Mouse (Mus musculus) erythroid progenitor cell, adult 5-6 weeks (primary cell): ENCODE measurements around the gene Dll3. TPM values are rescaled to one million over a fixed set of nuclear protein-coding genes. Genes with fewer than 3 reads are reported as not detected.

Experiments used
- ATAC-seq: replicated peaks from 2 replicates; pipeline ENCODE4 v1.8.0; 2016; ENCODE audit warnings: moderate number of reproducible peaks, mild to moderate bottlenecking, moderate TSS enrichment, inconsistent platforms; ENCODE audit not compliant: poor library complexity, low FRiP score, severe bottlenecking
- total RNA-seq, 2 experiments: library from RNA; stranded (forward) in 1 of 2; stranded (reverse) in 1 of 2; fragments of 150-400 nt in 1 of 2; fragments of 186-747, 209-891 nt in 1 of 2; gene quantifications; 2 replicates each; pipeline versions ENCODE4 v1.2.3 to v1.2.4; 2015 to 2017; ENCODE audit warnings: low replicate concordance in 2 of 2

The Dll3 gene
- total RNA-seq (2015; ENCODE audit: low replicate concordance), result not detected in 2 replicates
- total RNA-seq (2017; ENCODE audit: low replicate concordance), result not detected in 2 replicates

GRCm38 (mm10) chr7:28301616-28302433 is at the start of gene Dll3:
Gene Dll3, minus strand, starts transcription at chr7:28302238.
- ATAC-seq, result no peak

DNA sequence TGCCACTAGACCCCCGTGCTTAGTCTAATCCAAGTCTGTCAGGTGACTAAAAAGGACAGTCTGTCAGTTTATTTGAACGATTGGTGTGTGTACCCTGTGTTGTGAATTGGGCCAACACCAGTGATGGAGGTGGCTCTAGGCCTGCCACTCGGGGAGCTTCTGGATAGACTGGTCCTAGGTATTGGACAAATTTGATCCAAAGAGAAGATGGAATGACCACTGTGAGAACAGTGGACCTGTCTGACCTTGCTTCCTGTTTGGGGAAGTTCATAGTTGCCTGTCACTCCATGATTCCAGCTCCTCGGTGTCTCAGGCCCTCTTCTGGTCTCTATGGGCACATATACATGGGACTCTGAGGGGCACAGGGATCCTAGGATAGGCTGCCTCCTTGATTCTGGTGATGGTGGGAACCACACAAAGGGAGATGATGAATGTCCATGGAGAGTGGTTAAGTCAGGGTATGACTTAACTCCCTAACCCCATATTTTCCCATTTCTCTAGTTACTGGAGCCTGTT is 49.7 kb upstream of the Dll3 start:
- ATAC-seq, result no peak

DNA sequence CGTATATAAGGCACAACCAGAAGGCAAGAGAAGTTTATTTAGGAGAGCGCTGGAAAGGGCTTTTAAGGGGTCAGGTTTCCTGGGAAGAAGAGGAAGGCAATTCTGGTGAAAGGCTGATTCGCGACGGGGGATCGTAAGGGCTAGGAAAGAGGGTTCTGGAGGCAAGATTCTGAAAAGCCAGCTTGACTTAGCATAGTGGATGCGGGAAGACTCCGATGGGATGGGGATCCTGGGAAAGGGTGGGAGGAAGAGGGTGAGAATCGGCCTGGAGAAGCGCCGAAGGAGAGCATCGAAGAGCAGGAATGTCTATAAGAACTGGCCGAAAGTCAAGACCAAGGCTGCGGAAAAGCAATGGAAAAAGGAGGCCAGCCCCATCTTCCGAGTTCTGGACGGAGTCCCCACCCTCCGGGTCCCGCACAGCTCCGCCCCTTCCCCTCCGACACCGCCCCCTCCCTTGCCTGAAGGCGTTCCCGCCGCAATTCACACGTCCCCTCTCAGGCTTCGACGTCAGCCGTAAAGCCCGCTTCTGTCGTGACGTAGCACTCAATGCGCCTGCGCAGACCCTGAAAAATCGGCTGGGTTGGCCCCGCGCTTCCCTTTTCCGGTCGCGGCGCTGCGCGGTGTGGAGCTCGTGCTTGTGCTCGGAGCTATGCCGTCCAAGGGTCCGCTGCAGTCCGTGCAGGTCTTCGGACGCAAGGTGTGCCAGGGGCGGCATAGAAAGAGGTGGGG is 48.3 kb upstream of the Dll3 start, which contains the start of gene Rps16:
Gene Rps16, plus strand, starts transcription at position 498 of the 729 bp plus-strand sequence.
- peak; percentile 98 for ATAC-seq

- no peak for ATAC-seq
Observed at GRCm38 (mm10) chr7:28348601-28349000, 46.6 kb upstream of the Dll3 start.

- no peak for ATAC-seq
Observed at GRCm38 (mm10) chr7:28347746-28348145, 45.7 kb upstream of the Dll3 start.

DNA sequence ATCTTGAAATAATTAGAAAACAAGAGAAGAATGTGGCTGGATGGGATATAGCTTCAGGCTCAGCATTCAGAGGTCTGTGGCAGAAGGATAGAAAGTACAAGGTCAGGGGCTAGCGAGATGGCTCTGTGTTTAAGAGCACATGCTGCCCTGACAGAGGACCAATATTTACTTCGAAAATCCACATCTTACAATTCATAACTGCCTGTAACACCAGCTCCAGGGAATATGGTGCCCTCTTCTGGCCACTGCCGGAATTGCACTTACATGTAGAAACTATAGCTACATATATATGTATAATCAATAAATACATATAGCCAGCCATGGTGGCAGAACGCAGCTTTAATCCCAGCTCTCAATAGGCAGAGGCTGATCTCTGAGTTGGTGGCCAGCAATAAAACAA is 42.6 kb upstream of the Dll3 start:
- peak; percentile 83 for ATAC-seq

DNA sequence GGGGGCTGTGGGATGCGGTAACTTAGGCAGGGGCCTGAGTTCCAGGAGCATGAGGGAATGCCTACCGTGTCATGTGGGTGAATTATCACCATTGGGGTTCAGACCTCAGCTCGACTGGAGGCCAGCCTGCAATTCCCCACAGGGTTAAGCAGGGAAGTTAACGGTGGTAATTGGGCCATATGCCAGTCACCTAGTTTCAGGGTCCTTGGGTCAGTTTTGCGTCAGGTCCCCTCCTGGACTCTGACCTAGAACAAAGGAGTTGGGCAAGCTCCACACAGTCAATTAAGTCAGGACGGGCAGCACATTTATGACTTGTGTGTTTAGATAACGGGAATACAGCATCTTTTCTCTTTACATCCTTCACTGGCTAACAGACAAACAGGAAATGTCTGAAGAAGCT is 39.3 kb upstream of the Dll3 start:
- ATAC-seq, result no peak

- ATAC-seq, result peak; percentile 47; the same call in 1 of the 2 replicates
Observed at GRCm38 (mm10) chr7:28339213-28339917, 37.3 kb upstream of the Dll3 start.

GRCm38 (mm10) chr7:28338108-28338998 is 36.3 kb upstream of the Dll3 start, which contains the start of gene Supt5:
Gene Supt5, minus strand, starts transcription at chr7:28338746.
- peak; percentile 98 for ATAC-seq

GRCm38 (mm10) chr7:28335471-28335870 is 33.4 kb upstream of the Dll3 start:
- no peak for ATAC-seq

DNA sequence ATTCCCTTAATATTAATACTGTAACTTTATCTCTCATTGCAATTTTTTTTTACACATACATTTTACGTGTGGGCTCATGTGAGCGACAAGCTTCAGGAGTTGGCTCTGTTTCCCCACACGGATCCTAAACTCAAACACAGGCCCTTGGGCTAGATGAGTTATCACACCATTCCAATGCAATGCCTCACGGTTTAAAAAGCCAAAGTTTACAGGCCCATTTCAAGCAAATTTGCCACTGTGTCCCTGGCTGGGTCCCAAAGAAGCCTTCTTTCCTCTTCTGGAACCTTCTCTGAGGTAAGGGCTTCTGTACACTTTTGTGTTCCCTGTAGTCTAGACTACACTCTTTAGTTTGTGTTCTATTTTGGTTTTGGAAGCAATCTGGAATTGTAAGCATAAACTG is 32.5 kb upstream of the Dll3 start:
- ATAC-seq, result no peak

GRCm38 (mm10) chr7:28328260-28328659 is 26.2 kb upstream of the Dll3 start:
- ATAC-seq, result no peak

DNA sequence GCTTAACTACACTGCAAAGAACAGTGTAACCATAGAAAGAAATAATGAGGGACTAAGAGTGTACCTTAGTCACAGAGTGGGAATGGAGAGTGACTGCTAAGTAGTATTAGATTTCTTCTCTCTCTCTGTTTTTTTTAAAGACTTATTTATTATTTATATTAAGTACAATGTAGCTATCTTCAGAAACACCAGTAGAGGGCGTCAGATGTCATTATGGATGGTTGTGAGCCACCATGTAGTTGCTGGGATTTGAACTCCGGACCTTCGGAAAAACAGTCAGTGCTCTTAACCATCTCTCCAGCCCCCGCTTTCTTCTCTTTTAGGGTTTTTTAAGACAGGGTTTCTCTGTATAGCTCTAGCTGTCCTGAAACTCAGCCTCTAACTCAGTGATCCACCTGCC is 24.4 kb upstream of the Dll3 start:
- no peak for ATAC-seq

DNA sequence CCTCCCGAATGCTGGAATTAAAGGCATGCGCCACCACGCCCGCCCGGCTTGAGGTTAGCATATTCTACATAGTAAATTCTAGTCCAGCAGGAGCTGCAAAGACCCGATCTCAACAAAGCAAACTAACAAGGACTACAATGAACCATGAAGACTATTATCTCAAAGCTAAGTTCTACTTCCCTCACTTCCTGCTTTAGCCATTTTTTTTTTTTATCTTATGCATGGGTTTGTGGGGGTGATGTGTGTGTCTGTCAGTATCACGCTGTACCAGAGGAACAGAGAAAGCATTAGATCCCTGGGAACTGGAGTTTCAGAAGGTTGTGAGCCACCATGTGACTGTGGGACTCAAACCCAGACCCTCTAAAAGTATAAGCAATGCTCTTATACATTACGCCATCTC is 23.3 kb upstream of the Dll3 start:
- no peak for ATAC-seq

DNA sequence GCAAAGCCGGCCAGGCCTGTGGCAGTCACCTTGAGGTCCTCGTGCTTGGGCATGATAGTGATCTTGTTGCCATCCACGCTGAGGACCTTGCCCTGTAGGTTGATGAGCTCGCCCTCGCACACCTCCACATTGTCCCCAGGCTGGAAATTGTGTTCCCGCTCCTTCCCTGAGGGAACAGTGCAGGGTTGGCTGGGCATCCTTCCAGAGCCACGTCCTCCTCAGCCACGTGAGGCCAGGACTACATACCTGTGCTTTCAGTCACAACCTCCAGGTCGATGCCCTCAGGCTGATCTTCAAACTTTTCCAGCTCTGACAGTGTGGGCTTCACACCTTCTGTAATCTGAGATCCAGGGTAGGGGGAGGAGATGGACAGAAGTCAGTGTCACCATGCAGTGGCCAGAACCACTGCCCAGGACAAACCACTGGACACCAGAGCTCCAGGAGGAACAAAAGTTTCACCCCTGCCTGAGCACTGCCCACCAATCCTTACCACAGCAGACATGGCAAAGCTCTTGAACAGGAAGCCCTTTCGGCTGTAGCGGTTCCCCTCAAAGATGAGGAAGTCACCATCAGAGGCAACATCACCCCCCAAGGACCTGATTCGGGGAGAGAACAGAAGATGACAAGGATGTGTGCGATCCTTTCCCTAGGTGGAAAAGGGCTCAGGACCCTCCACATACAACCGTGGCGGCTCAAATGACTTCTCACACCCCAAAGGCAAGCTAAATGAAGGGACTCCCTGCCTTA is 20.1 kb upstream of the Dll3 start:
- no peak for ATAC-seq

DNA sequence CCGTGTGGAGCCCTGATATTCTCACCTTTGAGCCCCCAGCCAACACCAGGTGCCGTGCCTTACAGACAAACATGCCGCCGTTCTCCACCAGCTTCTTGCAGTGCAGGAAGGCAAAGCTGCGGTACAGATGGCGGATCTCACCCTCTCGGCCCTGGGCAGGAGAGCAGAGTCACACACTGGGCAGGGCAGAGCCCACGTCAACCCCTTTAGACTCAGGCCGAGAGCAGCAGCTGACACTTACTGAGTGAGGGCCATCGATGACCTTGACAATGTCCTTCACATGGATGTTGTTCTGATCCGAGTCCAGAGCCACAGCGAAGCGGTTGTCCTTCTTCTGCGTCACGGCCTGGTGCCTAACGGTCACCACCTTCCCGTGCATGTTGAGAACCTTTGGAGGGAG is 16.7 kb upstream of the Dll3 start:
- no peak for ATAC-seq

GRCm38 (mm10) chr7:28318036-28318435 is 16.0 kb upstream of the Dll3 start:
- no peak for ATAC-seq

DNA sequence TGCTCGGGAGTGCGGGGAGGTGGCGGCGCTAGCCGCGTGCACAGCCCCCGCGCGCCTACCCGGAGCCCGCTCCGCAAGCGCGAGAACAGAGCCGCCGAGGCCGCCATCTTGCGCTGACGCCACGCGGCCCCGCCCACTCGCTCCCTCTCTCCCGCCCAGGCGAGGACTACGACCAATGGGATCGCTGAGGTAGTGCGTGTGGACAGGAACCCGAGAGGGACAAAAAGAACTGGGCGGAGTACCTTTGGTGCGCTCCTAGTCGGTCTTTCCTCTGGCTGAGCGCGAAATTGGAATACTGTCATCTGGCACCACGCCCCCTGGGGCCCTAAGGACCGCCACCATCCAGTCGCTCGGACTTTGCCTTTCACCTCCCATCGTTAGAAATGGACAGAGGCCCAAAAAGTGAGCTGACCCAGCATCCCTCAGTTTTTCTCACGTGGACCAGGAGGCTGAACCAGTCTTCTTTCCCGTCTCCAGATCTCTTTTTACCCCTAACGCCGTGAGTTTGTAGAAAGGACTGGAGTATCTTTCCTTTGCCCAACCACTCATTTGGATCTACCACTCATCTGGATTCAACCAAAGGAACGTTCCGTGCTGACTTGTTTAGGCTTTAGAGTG is 10.0 kb upstream of the Dll3 start, which contains the start of gene Timm50:
Gene Timm50, minus strand, starts transcription at position 147 of the 618 bp plus-strand sequence.
- peak; percentile 98 for ATAC-seq
